Mouse (Mus musculus) embryonic facial prominence, embryonic 12.5 days (tissue): ENCODE results near the gene Gm17334. TPM values are rescaled to one million over a fixed set of nuclear protein-coding genes. Genes with fewer than 3 reads are reported as not detected.

ENCODE experiments used
- ATAC-seq: fragments of 200-750 bp; cut with Nextera tagmentation; 2 replicates; pipeline ENCODE4 v1.8.0; 2017; ENCODE audit not compliant: insufficient number of reproducible peaks, insufficient read depth, low FRiP score, low TSS enrichment
- H3K27ac ChIP-seq: fragments of 300-500 bp; sonication (generic); 2 replicates; pipeline ENCODE4 v1.5.1; 2016; ENCODE audit warnings: mild to moderate bottlenecking
- H3K27me3 ChIP-seq: fragments of 300-500 bp; sonication (generic); 2 replicates; pipeline ENCODE4 v1.6.1; 2016; ENCODE audit warnings: mild to moderate bottlenecking, moderate library complexity
- H3K36me3 ChIP-seq: fragments of 300-500 bp; sonication (generic); 2 replicates; pipeline ENCODE4 v1.6.1; 2016; ENCODE audit warnings: mild to moderate bottlenecking
- H3K4me1 ChIP-seq: fragments of 300-500 bp; sonication (generic); 2 replicates; pipeline ENCODE4 v1.6.1; 2016
- H3K4me2 ChIP-seq: fragments of 300-500 bp; sonication (generic); replicated peaks from 2 replicates; pipeline ENCODE4 v1.6.1; 2016; ENCODE audit warnings: mild to moderate bottlenecking, moderate library complexity
- H3K4me3 ChIP-seq: fragments of 300-500 bp; sonication (generic); 2 replicates; pipeline ENCODE4 v1.5.1; 2016; ENCODE audit warnings: mild to moderate bottlenecking
- H3K9ac ChIP-seq: fragments of 300-500 bp; sonication (generic); 2 replicates; pipeline ENCODE4 v1.6.1; 2016; ENCODE audit warnings: mild to moderate bottlenecking, moderate library complexity
- H3K9me3 ChIP-seq: fragments of 300-500 bp; sonication (generic); 2 replicates; pipeline ENCODE4 v1.6.1; 2016; ENCODE audit warnings: mild to moderate bottlenecking, moderate library complexity
- WGBS: fragments of 180-500 bp; shearing (Covaris S2); methylation state at CpG from one replicate; pipeline ENCODE4 v1.1.7; 2016; 5-methylcytosine and 5-hydroxymethylcytosine counted together
- polyA plus RNA-seq: library from polyadenylated mRNA; unstranded; fragments of >200 nt; fragmentation: Nextera tagmentation; extraction: Ambion mirVana; gene quantifications from 2 replicates; pipeline ENCODE4 v1.2.1, GENCODE M21; 2016

Gm17334 gene
- not detected in 2 replicates for polyA plus RNA-seq

GRCm38 (mm10) chr11:53773087-53773486, at the start of gene Gm17334:
Gene Gm17334 (minus strand): TSS chr11:53773187.
- Histone ChIP-seq H3K27ac (no peak within 1 kb of the TSS), H3K27me3 (no peaks in the 10 kb centered on the region), H3K4me2 (no peak within 1 kb of the TSS), H3K9me3 (no peaks in the 10 kb centered on the region), H3K4me1 (peaks cover 14% of the 10 kb centered on the region), H3K4me3 (no peak within 1 kb of the TSS), H3K9ac (no peak within 1 kb of the TSS), H3K36me3 (peaks cover 9% of the 10 kb centered on the region; the same call in 1 of the 2 replicates)
- 88% methylated on average over 5 of the region's 5 CpGs for WGBS
- ATAC-seq = no peak

- no peak overlapping the region for H3K9ac ChIP-seq
- no peaks in the 10 kb centered on the region for H3K4me1 ChIP-seq
- no peak overlapping the region for H3K27ac ChIP-seq
- H3K4me3 ChIP-seq = no peak overlapping the region
- no peak overlapping the region for H3K4me2 ChIP-seq
- 94% methylated on average over 3 of the region's 3 CpGs for WGBS
- no peaks in the 10 kb centered on the region for H3K36me3 ChIP-seq
- ATAC-seq = no peak
- H3K9me3 ChIP-seq = no peaks in the 10 kb centered on the region
- H3K27me3 ChIP-seq = no peaks in the 10 kb centered on the region
Observed at GRCm38 (mm10) chr11:53821945-53822338, 49.0 kb upstream of the Gm17334 start.

GRCm38 (mm10) chr11:53821230-53821944, 48.4 kb upstream of the Gm17334 start:
- no peak overlapping the region for H3K27ac ChIP-seq
- H3K4me1 ChIP-seq = no peaks in the 10 kb centered on the region
- H3K9ac ChIP-seq = no peak overlapping the region
- H3K4me2 ChIP-seq = no peak overlapping the region
- 83% methylated on average over 11 of the region's 11 CpGs for WGBS
- no peaks in the 10 kb centered on the region for H3K36me3 ChIP-seq
- H3K9me3 ChIP-seq = no peaks in the 10 kb centered on the region
- no peak overlapping the region for H3K4me3 ChIP-seq
- no peak for ATAC-seq
- H3K27me3 ChIP-seq = no peaks in the 10 kb centered on the region

- ATAC-seq = no peak
- Histone ChIP-seq H3K36me3 (no peaks in the 10 kb centered on the region), H3K4me2 (no peak overlapping the region), H3K4me1 (no peaks in the 10 kb centered on the region), H3K9ac (no peak overlapping the region), H3K27ac (no peak overlapping the region), H3K27me3 (no peaks in the 10 kb centered on the region), H3K9me3 (no peaks in the 10 kb centered on the region), H3K4me3 (no peak overlapping the region)
- WGBS = 87% methylated on average over 13 of the region's 13 CpGs
Observed at GRCm38 (mm10) chr11:53820516-53821170, 47.7 kb upstream of the Gm17334 start.

GRCm38 (mm10) chr11:53819511-53819910, 46.5 kb upstream of the Gm17334 start:
- WGBS = 87% methylated on average over 6 of the region's 6 CpGs
- Histone ChIP-seq H3K27me3 (no peaks in the 10 kb centered on the region), H3K27ac (no peak overlapping the region), H3K9me3 (no peaks in the 10 kb centered on the region), H3K9ac (no peak overlapping the region), H3K4me1 (no peaks in the 10 kb centered on the region), H3K36me3 (no peaks in the 10 kb centered on the region), H3K4me3 (no peak overlapping the region), H3K4me2 (no peak overlapping the region)
- no peak for ATAC-seq

- Histone ChIP-seq H3K27me3 (no peaks in the 10 kb centered on the region), H3K4me1 (no peaks in the 10 kb centered on the region), H3K36me3 (no peaks in the 10 kb centered on the region), H3K9me3 (no peaks in the 10 kb centered on the region), H3K9ac (no peak overlapping the region), H3K27ac (no peak overlapping the region), H3K4me2 (no peak overlapping the region), H3K4me3 (no peak overlapping the region)
- 57% methylated on average over 6 of the region's 6 CpGs for WGBS
- no peak for ATAC-seq
Observed at GRCm38 (mm10) chr11:53818794-53819193, 45.8 kb upstream of the Gm17334 start.

- Histone ChIP-seq H3K9me3 (no peaks in the 10 kb centered on the region), H3K4me2 (no peak overlapping the region), H3K27me3 (no peaks in the 10 kb centered on the region), H3K4me1 (no peaks in the 10 kb centered on the region), H3K36me3 (no peaks in the 10 kb centered on the region), H3K9ac (no peak overlapping the region), H3K27ac (no peak overlapping the region), H3K4me3 (no peak overlapping the region)
- ATAC-seq = no peak
- WGBS = 91% methylated on average over 5 of the region's 5 CpGs
Observed at GRCm38 (mm10) chr11:53816841-53817375, 43.9 kb upstream of the Gm17334 start.

GRCm38 (mm10) chr11:53814810-53815209, 41.8 kb upstream of the Gm17334 start:
- WGBS = 63% methylated on average over 3 of the region's 3 CpGs
- Histone ChIP-seq H3K4me2 (no peak overlapping the region), H3K36me3 (no peaks in the 10 kb centered on the region)

GRCm38 (mm10) chr11:53813001-53813868, 40.2 kb upstream of the Gm17334 start:
- Histone ChIP-seq H3K27ac (no peak overlapping the region), H3K9ac (no peak overlapping the region), H3K27me3 (no peaks in the 10 kb centered on the region), H3K4me3 (no peak overlapping the region), H3K36me3 (no peaks in the 10 kb centered on the region), H3K4me2 (no peak overlapping the region), H3K9me3 (no peaks in the 10 kb centered on the region), H3K4me1 (no peaks in the 10 kb centered on the region)
- no peak for ATAC-seq
- WGBS = 79% methylated on average over 16 of the region's 16 CpGs

More at GRCm38 (mm10) chr11:53814810-53815209, 41.8 kb upstream of the Gm17334 start:
- no peak overlapping the region for H3K9ac ChIP-seq
- H3K27me3 ChIP-seq = no peaks in the 10 kb centered on the region
- ATAC-seq = no peak
- H3K4me3 ChIP-seq = no peak overlapping the region
- H3K9me3 ChIP-seq = no peaks in the 10 kb centered on the region
- H3K4me1 ChIP-seq = no peaks in the 10 kb centered on the region
- no peak overlapping the region for H3K27ac ChIP-seq

GRCm38 (mm10) chr11:53811312-53811711, 38.3 kb upstream of the Gm17334 start:
- H3K36me3 ChIP-seq = no peaks in the 10 kb centered on the region
- 78% methylated on average over 3 of the region's 3 CpGs for WGBS
- H3K4me3 ChIP-seq = no peak overlapping the region
- ATAC-seq = no peak
- H3K4me1 ChIP-seq = no peaks in the 10 kb centered on the region
- H3K27ac ChIP-seq = no peak overlapping the region
- no peak overlapping the region for H3K4me2 ChIP-seq
- no peak overlapping the region for H3K9ac ChIP-seq
- no peaks in the 10 kb centered on the region for H3K27me3 ChIP-seq
- H3K9me3 ChIP-seq = no peaks in the 10 kb centered on the region

- Histone ChIP-seq H3K27ac (no peak overlapping the region), H3K9ac (no peak overlapping the region), H3K4me3 (no peak overlapping the region), H3K27me3 (no peaks in the 10 kb centered on the region), H3K4me1 (no peaks in the 10 kb centered on the region), H3K9me3 (no peaks in the 10 kb centered on the region), H3K4me2 (no peak overlapping the region), H3K36me3 (no peaks in the 10 kb centered on the region)
- 71% methylated on average over 2 of the region's 2 CpGs for WGBS
- ATAC-seq = no peak
Observed at GRCm38 (mm10) chr11:53810749-53811148, 37.8 kb upstream of the Gm17334 start.
